Mouse (Mus musculus) embryonic fibroblast, embryonic 13.5 days (primary cell): ENCODE measurements at regions not wholly inside any gene's neighbourhood (a gene's known extent, or its start where the extent isn't known, plus 50 kb on each side); places are given as distances from the start of the nearest gene placed in this dataset.

ENCODE experiments used
- CTCF ChIP-seq: IDR thresholded peaks from 2 replicates; pipeline ENCODE4 v1.5.1; 2011; ENCODE audit warnings: mild to moderate bottlenecking, control low read depth, low read length, moderate library complexity, borderline replicate concordance; ENCODE audit not compliant: insufficient read depth
- POLR2A ChIP-seq: IDR thresholded peaks from 2 replicates; pipeline ENCODE4 v1.6.1; 2011; ENCODE audit warnings: low read depth, mild to moderate bottlenecking, control low read depth, low read length, moderate library complexity

DNA sequence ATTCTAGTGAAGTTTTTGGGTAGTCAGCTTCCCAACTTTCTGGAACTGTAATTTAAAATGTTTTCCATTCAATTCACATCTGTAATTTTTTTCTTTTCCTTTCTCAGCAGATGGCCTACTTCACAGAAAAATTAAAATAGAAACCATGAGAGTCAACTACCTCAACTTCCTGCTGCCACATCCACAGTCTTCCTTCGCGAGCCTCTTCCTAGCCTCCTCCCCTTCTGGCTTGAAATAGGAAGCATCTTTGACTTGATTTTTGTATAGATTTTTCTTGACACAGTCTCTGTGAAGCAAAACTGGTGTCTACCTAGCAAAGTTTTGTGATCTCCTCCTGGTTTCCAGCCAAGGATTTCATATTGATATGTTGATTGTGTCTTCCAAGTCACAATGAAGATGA lies 660.7 kb upstream of the Marcks start:
- TF ChIP-seq CTCF (no peak), POLR2A (no peak)
